Mouse (Mus musculus): ENCODE measurements around the gene Carmil2. TPM values are rescaled to one million over a fixed set of nuclear protein-coding genes. Genes with fewer than 3 reads are reported as not detected.

Gene Carmil2
- polyA plus RNA-seq, 1 experiment from 2014 or later: 0.26 TPM

GRCm38 (mm10) chr8:105707498-105708403 is 21.7 kb downstream of the Carmil2 start, which contains the start of the genes 4933405L10Rik and Enkd1:
Gene 4933405L10Rik, plus strand, starts transcription at chr8:105707655.
Gene Enkd1, minus strand, starts transcription at chr8:105708210.
- Histone ChIP-seq H3K9me3 (replicated peaks) (no peaks in the 10 kb centered on the region), H3K27me3 (no peaks in the 10 kb centered on the region), H3K4me2 (peak within 1 kb of the TSS; percentile 94), H3K4me1 (replicated peaks) (peaks cover 13% of the 10 kb centered on the region), H3K4me3 (peak within 1 kb of the TSS; percentile 83), H3K36me3 (peaks cover 8% of the 10 kb centered on the region; the same call in 1 of the 2 replicates), H3K9ac (peak within 1 kb of the TSS; percentile 55), H3K27ac (no peak within 1 kb of the TSS)
- WGBS: 1% methylated on average over 55 of the region's 55 CpGs
- ATAC-seq (replicated peaks; ENCODE audit: insufficient number of reproducible peaks, insufficient read depth, low FRiP score, low read depth): peak; percentile 68

GRCm38 (mm10) chr8:105708675-105709074 is 22.6 kb downstream of the Carmil2 start:
- Histone ChIP-seq H3K27me3 (no peaks in the 10 kb centered on the region), H3K27ac (no peak overlapping the region), H3K9ac (no peak overlapping the region), H3K4me2 (no peak overlapping the region), H3K9me3 (replicated peaks) (no peaks in the 10 kb centered on the region), H3K4me3 (no peak overlapping the region), H3K36me3 (no peaks in the 10 kb centered on the region), H3K4me1 (replicated peaks) (peaks cover 13% of the 10 kb centered on the region)
- 89% methylated on average over 8 of the region's 8 CpGs for WGBS
- ATAC-seq (replicated peaks; ENCODE audit: insufficient number of reproducible peaks, insufficient read depth, low FRiP score, low read depth): no peak

GRCm38 (mm10) chr8:105709317-105709716 is 23.2 kb downstream of the Carmil2 start:
- no peak for ATAC-seq (replicated peaks; ENCODE audit: insufficient number of reproducible peaks, insufficient read depth, low FRiP score, low read depth)
- H3K9me3 ChIP-seq (replicated peaks): no peaks in the 10 kb centered on the region
- H3K27ac ChIP-seq: no peak overlapping the region
- no peaks in the 10 kb centered on the region for H3K36me3 ChIP-seq
- WGBS: 75% methylated on average over 14 of the region's 14 CpGs
- peaks cover 13% of the 10 kb centered on the region for H3K4me1 ChIP-seq (replicated peaks)
- no peak overlapping the region for H3K4me2 ChIP-seq
- H3K27me3 ChIP-seq: no peaks in the 10 kb centered on the region
- H3K9ac ChIP-seq: no peak overlapping the region
- no peak overlapping the region for H3K4me3 ChIP-seq

- H3K27me3 ChIP-seq: no peaks in the 10 kb centered on the region
- ATAC-seq (replicated peaks; ENCODE audit: insufficient number of reproducible peaks, insufficient read depth, low FRiP score, low read depth): no peak
These were observed 26.2 kb downstream of the Carmil2 start for GRCm38 (mm10) chr8:105712286-105712685.

GRCm38 (mm10) chr8:105714139-105714538 is 28.1 kb downstream of the Carmil2 start:
- no peaks in the 10 kb centered on the region for H3K4me1 ChIP-seq (replicated peaks)
- H3K27me3 ChIP-seq: no peaks in the 10 kb centered on the region
- peak overlapping the region; percentile 58; the same call in 1 of the 2 replicates for H3K27ac ChIP-seq
- no peaks in the 10 kb centered on the region for H3K9me3 ChIP-seq (replicated peaks)
- H3K36me3 ChIP-seq: peaks cover 9% of the 10 kb centered on the region; the same call in 1 of the 2 replicates
- 3% methylated on average over 3 of the region's 3 CpGs for WGBS
- ATAC-seq (replicated peaks; ENCODE audit: insufficient number of reproducible peaks, insufficient read depth, low FRiP score, low read depth): peak; percentile 25; the same call in 1 of the 2 replicates
- no peak overlapping the region for H3K4me2 ChIP-seq
- H3K4me3 ChIP-seq: no peak overlapping the region
- no peak overlapping the region for H3K9ac ChIP-seq

More at GRCm38 (mm10) chr8:105712286-105712685, 26.2 kb downstream of the Carmil2 start:
- Histone ChIP-seq H3K9me3 (replicated peaks) (no peaks in the 10 kb centered on the region), H3K36me3 (peaks cover 9% of the 10 kb centered on the region; the same call in 1 of the 2 replicates), H3K9ac (no peak overlapping the region), H3K27ac (no peak overlapping the region), H3K4me2 (no peak overlapping the region), H3K4me3 (no peak overlapping the region), H3K4me1 (replicated peaks) (peaks cover 6% of the 10 kb centered on the region)
- WGBS: 72% methylated on average over 3 of the region's 3 CpGs

GRCm38 (mm10) chr8:105715042-105715441 is 29.0 kb downstream of the Carmil2 start:
- Histone ChIP-seq H3K4me2 (no peak overlapping the region), H3K4me1 (replicated peaks) (no peaks in the 10 kb centered on the region), H3K9me3 (replicated peaks) (no peaks in the 10 kb centered on the region), H3K36me3 (peaks cover 9% of the 10 kb centered on the region; the same call in 1 of the 2 replicates), H3K9ac (no peak overlapping the region), H3K4me3 (no peak overlapping the region), H3K27me3 (no peaks in the 10 kb centered on the region), H3K27ac (peak overlapping the region; percentile 58)
- ATAC-seq (replicated peaks; ENCODE audit: insufficient number of reproducible peaks, insufficient read depth, low FRiP score, low read depth): 0 out of 2 replicates have a peak, but pooled peaks have one; percentile 16
- WGBS: 58% methylated on average over 6 of the region's 6 CpGs

- H3K4me1 ChIP-seq (replicated peaks): no peaks in the 10 kb centered on the region
- no peak overlapping the region for H3K4me2 ChIP-seq
- no peak overlapping the region for H3K4me3 ChIP-seq
- peaks cover 9% of the 10 kb centered on the region; the same call in 1 of the 2 replicates for H3K36me3 ChIP-seq
- no peaks in the 10 kb centered on the region for H3K9me3 ChIP-seq (replicated peaks)
- H3K9ac ChIP-seq: no peak overlapping the region
- WGBS: 89% methylated on average over 15 of the region's 15 CpGs
- no peak overlapping the region for H3K27ac ChIP-seq
- ATAC-seq (replicated peaks; ENCODE audit: insufficient number of reproducible peaks, insufficient read depth, low FRiP score, low read depth): no peak
- no peaks in the 10 kb centered on the region for H3K27me3 ChIP-seq
These were observed 30.4 kb downstream of the Carmil2 start for GRCm38 (mm10) chr8:105716302-105716945.

- Histone ChIP-seq H3K4me3 (no peak overlapping the region), H3K4me1 (replicated peaks) (no peaks in the 10 kb centered on the region), H3K9me3 (replicated peaks) (no peaks in the 10 kb centered on the region), H3K4me2 (no peak overlapping the region), H3K36me3 (peaks cover 9% of the 10 kb centered on the region; the same call in 1 of the 2 replicates), H3K9ac (no peak overlapping the region), H3K27ac (no peak overlapping the region), H3K27me3 (no peaks in the 10 kb centered on the region)
- 74% methylated on average over 4 of the region's 4 CpGs for WGBS
- ATAC-seq (replicated peaks; ENCODE audit: insufficient number of reproducible peaks, insufficient read depth, low FRiP score, low read depth): no peak
These were observed 33.6 kb downstream of the Carmil2 start for GRCm38 (mm10) chr8:105719637-105720036.

GRCm38 (mm10) chr8:105722861-105723260 is 36.8 kb downstream of the Carmil2 start:
- Histone ChIP-seq H3K9ac (no peak overlapping the region), H3K27ac (no peak overlapping the region), H3K27me3 (no peaks in the 10 kb centered on the region), H3K4me2 (no peak overlapping the region), H3K4me3 (no peak overlapping the region), H3K36me3 (no peaks in the 10 kb centered on the region), H3K4me1 (replicated peaks) (no peaks in the 10 kb centered on the region), H3K9me3 (replicated peaks) (no peaks in the 10 kb centered on the region)
- 89% methylated on average over 9 of the region's 9 CpGs for WGBS
- no peak for ATAC-seq (replicated peaks; ENCODE audit: insufficient number of reproducible peaks, insufficient read depth, low FRiP score, low read depth)

GRCm38 (mm10) chr8:105725726-105726125 is 39.7 kb downstream of the Carmil2 start:
- H3K4me3 ChIP-seq: no peak overlapping the region
- WGBS: 70% methylated on average over 5 of the region's 5 CpGs

More at GRCm38 (mm10) chr8:105725726-105726125, 39.7 kb downstream of the Carmil2 start:
- Histone ChIP-seq H3K9ac (no peak overlapping the region), H3K27me3 (no peaks in the 10 kb centered on the region), H3K36me3 (no peaks in the 10 kb centered on the region), H3K4me2 (no peak overlapping the region), H3K4me1 (replicated peaks) (no peaks in the 10 kb centered on the region), H3K27ac (no peak overlapping the region), H3K9me3 (replicated peaks) (no peaks in the 10 kb centered on the region)
- ATAC-seq (replicated peaks; ENCODE audit: insufficient number of reproducible peaks, insufficient read depth, low FRiP score, low read depth): no peak

All from heart, embryonic 15.5 days (tissue).